Mouse (Mus musculus) urinary bladder, postnatal 10 days (tissue): ENCODE data around the gene Tbx3.

Experiments used
- DNase-seq: peaks from one replicate; pipeline ENCODE4 v3.0.0; 2022; ENCODE audit warnings: low spot score

The Tbx3 gene

DNA sequence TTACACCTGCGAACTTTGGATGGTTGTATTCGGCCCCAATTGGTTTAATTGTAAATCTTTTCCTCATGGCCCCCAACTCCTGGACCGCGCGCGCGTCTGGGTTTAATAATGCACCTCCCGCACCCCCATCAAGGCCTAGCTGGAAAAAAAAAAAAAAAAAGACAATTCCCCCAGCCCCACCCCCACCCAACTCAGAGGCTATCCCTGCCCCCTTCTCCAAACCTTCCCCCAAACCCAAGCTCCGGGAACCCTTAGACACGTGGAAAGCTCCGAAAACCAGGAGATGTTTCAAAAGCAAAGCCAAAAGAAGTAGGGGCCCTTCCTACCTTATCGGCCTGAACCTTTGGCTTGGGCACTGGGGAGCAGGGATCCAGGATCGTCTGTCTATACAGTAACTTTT, 8.1 kb upstream of the Tbx3 start:
- no peak for DNase-seq

DNA sequence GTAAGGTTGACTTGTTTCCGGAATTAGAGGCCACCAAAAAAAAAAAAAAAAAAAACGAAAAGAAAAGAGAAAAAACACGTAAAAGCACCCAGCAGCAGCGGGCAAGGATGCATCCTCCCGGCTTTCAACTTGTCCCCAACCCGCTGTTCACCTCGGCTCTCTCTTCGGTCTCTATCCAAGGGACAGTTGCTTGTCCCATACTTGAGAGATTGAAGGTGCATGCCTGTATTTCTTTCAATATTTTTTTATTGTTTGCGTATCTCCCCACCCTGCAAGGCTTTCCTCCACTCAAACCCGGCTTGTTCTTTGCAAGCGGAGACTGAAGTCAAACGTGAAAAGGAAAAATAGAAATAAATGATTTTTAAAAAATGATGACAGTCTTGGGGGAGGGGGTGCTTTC, 7.7 kb upstream of the Tbx3 start:
- no peak for DNase-seq

DNA sequence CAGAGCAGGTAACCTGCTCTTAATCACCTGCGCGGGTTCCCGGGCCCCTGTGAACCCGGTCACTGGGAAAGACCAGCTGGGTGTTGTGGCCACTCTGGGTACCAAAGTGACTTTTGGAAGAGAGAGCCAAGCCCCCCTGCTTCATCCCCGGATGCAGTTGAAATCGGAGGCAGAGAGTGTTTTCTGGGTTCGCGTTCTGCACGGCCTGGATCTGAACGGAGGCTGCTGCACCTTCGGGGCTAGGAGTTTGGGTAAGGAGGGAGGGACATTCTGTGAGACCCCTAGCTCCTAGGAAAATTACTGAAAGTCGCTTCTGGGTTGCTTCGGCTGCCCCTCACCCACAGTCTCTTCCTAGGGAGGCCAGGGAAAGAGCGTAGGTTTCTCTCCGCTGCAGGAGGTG, 7.2 kb upstream of the Tbx3 start:
- DNase-seq: no peak

DNA sequence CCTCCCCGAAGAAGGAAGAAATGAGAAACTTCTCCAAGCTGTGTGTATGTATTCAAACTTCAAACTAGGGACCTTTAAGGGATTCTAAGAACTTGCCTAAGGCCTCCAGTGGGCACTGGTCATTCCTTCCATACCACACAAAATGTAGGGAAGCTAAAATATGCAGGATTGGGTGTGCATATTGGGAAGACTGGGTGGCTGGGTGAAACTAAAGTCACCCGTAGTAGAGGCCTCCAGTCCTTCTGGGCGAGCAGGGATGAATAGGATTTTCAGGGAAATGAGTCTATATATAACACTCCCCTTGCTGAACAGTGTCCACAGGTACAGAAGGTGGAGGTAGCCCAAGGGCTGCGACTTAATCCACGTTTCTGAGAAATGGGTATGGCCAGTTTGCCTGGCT, 6.7 kb upstream of the Tbx3 start:
- no peak for DNase-seq

DNA sequence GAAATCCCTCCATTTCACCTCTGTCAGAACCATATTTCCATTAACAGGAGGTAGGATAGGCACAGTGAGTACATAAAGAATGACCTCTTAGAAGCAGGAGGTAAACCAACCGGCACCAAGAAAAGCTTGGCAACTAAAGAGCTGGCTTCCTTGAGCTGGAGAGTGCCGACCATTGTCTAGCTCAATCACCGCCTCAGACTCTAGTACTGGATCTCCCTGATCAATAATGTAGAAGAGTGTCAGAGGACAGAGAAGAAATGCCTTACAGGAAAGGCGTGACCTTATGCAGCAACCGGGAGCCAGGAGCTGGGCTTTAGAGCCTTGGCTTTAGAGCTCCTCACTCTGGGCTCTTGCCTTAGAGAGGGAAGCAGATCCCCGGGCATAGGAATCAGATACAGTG, 4.7 kb upstream of the Tbx3 start:
- no peak for DNase-seq

DNA sequence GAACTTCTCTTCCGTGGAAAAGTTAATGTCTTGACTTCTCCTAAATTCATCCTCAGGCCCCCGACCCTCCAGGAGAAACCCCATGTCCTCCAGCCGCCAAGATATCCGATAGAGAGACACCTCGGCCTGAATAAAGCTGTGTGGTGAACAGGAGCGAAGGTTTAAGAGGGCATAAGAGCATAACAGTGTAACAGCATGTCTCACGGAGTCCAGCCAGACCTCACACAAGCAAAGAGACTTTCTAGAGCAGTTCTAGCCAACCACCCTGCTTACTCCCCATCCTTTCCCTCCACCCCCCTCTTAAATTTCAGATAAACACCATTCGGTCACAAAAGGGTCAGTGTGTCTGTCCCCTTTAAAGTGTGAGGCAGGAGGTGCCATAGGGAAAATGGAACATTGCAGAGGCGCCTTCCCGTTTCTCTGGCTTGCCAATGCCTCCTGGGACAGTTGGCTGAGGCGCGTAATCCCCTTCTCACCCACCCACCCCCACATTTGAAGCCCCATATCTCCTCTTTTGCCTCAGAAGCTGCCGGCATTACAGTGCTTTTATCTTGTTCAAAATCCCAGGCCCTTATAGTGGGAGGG, 3.0 kb upstream of the Tbx3 start:
- DNase-seq: no peak

DNA sequence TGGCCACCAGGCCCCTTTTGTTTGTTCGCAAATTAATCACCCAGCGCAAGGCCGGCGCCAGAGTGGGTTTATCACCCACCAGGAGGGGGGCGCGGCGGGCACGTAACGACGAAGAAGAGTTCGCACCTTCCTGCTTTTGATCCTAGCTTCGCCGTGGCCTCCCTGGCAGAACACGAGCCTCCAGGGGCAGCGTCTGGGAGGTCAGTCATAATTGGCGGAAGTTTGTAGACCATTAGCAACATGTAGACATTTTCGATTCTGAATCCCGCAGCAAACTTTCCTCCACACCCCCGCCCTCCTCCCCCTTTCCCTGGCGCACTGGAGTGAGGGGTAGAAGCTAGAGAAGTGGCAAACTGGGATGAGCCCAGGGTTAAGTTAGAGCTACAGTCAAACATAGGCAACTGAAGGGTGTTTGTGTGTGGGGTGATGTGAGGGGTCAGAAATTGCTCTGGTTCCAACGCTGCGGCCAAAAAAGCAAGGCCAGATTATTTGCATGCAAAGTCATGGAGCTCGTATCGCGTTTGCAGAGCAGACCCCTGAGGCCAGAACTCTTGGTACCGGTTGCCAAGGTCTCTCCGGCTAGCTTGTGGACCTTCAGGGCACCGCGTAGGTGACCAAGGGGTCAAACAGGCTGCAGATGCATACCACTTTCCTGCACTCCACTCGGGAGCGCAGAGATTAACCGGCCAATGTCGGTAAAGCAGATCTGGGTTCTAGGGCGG, 2.1 kb upstream of the Tbx3 start:
- no peak for DNase-seq

DNA sequence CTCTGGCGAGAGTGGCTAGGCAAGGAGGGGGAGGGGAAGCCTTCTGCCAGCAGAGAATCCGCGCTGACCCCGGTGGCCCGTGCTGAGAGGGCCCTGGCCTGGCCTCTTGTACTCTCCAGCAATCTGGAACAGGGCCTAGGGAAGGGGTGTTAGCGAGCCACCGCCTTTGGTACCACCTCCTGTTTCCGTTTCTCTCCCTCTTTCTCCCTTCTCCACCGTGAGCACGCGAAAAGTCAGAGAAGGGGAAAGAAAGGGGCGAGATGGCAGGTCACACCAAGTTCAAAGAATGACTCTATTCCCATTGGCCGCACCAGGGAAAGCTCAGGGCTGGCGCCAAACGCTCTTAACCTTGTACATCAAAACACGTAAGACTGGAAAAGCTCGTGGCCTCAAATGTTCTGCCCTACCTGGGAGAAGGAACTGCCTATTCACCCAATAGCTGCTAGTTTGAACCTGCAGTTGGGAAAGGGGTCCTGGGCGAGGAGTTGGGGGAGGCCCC, 1.5 kb upstream of the Tbx3 start:
- no peak for DNase-seq

DNA sequence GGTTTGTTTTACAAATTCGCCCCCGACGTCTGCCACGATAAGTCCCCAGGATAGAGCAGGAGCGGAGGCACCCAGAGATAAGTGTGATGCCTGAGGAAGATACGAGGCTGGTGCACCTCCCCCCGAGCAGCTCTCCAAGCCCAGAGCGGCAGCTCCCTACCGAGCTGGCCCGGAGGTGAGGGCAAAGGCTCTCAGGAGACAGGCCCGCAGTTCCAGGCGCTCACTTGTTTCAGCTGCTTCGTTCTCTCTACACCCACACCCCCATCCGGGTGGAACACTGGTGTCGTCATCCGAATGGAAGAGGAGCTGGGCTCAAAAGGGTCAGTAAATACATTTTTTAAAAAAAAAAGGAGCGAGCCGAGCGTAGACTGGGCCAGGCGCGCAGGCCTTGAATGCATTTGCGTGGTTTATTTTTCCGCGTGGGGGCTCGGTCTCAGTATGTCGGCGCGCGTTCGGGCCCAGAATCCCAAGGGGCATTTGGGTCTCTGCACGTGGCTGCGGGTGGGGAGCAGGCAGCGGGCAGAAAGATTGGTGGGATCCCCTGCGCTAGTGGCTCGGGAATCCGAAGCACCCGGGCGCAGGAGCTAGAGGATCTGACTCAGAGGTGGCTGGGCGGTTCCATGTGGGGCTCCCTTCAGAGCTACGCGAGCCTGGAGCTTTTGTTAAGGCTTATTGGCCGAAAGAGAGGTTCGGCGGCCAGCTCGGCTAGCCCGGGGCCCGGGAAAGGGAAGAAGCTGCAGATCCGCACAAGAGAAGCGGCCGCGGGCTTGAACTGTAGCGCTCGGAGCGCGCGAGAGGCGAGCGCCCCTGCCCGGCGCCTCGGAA, 516 bp upstream of the Tbx3 start:
- DNase-seq: no peak

DNA sequence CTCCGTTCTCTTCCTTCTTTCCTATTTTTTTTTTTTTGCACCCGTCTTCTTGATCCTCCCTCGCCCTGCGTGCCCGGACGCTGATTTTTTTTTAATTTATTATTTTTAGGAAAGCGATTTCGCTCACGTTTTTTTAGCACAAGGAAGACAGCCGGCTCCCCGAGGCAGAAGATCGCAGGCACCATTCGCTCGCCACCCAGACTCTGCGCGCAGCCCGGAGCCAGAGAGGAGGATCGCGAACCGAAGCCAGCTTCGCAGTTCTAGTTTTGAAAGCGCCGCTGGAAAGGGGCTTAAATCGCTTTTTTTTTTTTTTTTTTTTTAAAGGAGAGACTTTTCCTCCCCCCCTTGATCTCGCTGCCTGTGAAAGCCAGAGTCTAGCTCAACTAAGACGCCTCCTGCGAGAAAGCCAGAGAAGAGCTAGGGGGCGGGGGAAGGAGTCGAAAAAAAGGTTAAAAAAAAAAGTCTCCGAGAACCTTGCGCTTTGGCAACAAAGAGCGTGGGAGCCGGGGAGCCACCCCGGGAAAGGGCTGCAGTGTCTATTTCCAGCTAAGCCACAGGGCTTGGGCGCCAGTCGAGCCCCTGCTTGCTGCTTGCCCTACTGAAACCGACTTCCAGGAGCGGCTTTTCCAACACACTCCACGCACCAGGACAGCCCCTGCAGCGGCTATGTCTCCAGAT, 794 bp downstream of the Tbx3 start:
- DNase-seq: no peak

DNA sequence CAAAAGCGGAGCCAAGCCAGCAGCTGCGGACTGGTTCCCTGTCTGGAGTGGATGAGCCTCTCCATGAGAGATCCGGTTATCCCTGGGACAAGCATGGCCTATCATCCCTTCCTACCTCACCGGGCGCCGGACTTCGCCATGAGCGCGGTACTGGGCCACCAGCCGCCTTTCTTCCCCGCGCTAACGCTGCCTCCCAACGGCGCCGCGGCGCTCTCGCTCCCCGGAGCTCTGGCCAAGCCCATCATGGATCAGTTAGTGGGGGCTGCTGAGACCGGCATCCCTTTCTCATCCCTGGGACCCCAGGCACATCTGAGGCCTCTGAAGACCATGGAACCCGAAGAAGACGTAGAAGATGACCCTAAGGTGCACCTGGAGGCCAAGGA, 1.5 kb downstream of the Tbx3 start:
- no peak for DNase-seq

DNA sequence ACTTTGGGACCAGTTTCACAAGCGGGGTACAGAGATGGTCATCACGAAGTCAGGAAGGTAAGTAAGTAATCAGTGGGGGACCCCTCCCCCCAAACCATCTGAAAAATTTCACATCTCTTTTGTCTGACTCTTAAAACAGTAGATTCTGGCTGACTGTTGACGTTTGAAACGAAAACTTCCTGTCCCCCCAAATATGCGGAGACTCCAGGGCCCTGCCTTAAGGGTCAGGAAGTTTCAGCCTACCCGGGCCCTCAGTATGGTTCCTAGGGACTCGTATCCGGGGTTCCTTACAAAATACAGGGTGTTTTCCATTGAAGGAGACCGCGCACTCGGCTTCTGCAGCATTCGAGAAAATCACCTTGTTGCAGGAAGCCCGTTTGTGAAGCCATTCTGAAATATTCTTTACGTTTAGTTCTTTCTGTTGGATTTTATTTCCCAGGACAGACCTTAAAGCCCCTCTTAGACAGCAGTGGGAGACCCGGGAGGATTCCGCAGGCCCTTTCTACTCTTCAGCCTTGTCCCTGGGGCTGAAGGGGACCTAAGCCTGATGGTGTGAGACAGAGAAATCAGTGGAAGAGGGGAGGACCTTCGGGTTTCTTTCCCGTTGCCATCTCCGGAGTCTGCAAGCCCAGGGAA, 2.0 kb downstream of the Tbx3 start:
- DNase-seq: no peak

DNA sequence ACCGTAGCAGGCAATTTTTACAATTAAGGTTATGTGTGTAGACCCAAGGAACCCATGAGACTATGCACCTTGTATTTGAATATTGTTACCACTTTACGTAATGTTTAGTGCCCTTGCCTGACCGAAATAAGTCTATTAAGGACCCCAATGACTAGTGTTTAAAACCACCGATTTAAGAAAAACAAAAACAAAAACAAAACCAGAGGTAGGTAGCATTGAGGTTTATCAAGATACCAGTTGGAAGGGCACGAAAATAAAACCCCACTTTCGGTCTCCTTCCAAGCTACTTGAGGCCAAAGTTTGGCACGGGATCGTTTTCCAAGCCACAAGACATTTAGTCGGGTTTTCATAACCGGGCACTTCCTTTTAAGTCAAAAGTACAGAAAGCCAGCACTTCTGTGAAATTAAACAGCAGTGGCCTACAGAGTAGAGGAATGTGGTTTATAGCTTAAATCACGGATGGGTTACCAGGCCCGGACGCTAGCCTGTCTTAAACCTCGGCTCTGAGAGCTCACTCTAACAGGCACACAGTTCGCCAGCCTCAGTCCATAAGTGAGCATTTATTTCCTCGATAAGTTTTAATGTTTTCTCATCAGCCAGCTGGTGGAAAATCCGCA, 2.6 kb downstream of the Tbx3 start:
- DNase-seq: no peak

DNA sequence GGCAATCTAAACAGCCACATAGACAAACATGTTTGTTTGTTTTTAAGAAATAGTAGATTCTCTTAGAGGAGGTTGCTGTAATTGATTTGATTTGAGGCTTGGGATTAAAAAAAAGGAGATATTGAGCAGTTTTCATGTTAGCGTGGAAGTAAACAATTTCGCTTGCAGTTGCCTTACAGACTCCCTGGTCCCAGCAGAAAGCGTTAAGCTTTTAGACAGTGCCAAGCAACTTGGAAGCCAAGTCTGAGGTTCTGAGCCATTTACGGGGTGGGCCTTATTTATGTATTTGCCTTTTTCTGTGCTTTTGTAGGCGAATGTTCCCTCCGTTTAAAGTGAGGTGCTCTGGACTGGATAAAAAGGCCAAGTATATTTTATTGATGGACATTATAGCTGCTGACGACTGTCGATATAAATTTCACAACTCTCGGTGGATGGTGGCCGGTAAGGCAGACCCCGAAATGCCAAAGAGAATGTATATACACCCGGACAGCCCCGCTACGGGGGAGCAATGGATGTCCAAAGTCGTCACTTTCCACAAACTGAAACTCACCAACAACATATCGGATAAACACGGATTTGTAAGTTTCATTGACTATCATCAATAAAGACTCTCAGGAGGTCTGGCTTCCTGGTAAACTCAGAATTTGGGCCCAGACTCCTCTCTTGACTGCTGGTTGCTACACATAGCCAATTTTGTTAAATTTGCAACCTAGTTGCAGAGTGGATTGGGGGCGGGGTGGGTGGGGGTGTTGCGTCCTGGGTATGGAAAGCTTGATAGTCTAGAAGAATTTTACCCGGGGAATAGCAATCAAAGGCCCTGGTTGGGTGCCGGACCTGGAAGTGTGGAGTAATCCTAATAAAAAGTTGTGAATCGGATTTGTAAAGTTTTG, 3.5 kb downstream of the Tbx3 start:
- DNase-seq: no peak

DNA sequence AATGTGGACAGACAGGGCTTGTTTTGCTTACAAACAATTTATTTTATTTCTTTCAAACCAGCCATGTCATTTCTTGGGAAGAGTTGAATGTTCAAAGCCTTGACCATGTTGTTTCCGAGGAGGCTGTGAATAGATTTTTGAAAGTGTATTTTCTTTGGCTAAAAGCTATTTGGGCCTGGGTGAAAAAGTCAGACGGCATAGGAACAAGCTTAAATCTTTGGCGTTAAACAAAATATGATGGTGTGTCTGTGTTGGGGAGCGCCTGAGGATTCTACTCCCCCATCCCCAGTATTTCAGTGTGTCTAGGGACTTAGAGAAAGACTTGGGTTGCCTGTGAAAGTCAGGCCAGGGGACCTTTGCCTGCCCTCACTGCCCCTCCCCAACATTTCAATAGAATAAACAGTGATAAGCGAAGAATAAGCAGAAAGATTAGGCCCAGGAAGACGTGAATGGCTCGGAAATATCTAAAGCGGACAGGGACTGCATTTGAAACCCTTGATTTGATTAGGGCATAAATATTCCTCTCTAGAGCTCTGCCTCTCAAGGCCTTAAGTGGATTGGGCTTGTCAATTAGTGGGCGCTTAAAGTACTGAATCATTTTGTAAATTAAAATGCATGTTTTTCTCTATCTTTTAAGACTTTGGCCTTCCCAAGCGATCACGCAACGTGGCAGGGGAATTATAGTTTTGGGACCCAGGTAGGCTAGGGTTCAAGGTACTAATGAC, 4.3 kb downstream of the Tbx3 start:
- DNase-seq: no peak

DNA sequence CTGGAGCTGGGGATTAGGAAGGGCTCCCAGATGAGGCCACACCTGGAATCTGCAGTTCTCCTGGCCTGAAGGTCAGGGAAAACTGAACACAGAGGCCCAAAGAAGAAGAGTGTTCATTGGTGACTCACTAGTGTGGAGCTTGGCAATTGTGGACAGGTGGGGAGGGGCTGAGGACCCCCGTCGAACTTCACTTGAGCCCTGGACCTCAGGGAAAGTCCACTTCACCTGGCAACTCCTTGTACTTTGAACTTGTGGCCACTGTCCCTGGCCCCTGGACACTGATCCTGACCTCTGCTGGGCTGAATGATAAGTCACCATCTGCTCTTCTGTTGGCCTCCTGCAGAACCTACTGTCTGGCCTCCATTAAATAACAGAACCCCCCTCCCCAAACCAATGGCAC, 5.8 kb downstream of the Tbx3 start:
- no peak for DNase-seq

DNA sequence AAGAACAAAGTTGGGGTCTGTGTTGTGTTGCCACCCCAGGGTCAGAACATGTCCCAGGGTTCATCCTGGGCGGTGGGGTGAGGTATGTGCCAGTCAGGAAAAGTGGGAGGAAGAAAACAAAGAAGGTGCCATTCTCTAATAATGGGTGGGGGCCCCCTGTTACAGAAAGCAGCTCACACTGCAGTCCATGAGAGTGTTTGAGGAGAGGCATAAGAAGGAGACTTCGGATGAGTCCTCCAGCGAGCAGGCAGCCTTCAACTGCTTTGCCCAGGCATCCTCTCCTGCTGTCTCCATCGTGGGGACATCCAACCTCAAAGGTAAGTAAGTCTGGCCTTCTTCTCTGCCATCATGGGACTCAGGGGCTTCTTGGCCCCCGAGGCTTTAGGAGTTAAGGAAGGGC, 8.0 kb downstream of the Tbx3 start:
- DNase-seq: no peak

DNA sequence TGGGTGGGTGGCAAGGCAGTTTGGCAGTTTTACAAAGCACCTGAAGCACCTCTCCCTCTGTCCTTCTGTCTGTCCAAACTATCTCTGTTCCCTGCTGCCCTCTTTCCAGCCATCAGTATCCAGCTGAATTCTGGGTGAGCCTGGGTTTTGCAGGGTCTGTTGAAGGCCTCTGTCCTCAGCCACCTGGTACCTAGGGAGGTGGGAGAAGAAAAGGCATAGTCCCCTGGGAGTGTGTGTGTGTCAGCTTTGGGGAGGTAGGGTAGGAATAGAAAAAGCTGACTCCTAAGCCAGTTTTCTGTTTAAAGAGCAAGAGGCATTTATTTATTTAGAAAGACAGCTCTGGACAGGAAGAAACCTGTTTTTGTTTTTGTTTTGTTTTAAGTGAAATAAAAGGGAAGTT, 8.6 kb downstream of the Tbx3 start:
- DNase-seq: no peak

DNA sequence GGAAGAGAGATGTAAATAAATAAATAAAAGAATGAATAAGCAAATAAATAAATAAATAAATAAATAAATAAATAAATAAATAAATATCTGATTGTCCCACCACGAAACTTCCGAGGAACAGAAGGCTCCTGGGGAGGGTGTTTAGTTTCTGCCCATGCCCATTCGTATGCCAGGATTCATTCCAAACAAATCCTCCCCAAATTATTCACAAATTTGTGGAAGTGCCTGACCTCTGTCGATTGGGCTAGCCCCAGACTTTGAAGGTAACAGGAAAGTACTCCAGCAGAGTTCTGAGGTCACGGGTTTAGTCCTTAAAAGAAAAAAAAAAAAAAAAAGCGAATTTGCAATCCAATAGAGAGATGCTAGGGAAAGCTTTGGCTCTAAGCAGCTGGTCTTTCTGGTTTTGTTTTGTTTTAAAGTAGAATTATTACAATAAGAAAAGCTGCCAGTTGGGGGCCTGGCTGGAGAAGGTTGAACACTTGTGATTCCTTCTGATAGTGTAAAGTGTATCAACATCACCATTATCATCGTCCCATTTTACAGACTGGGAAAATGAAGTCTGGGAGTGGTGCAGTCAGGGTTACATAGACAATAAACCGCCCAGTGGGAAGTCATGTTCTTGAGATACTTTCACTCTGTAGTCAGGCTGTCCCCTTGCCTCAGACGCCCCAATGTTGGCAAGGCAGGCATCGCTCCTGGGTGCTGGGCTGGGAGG, 9.3 kb downstream of the Tbx3 start:
- DNase-seq: no peak
